Mouse (Mus musculus) forebrain, embryonic 16.5 days (tissue): Measurements from ENCODE around the gene Ikzf1. TPM values are rescaled to one million over a fixed set of nuclear protein-coding genes. Genes with fewer than 3 reads are reported as not detected.

ENCODE experiments used
- ATAC-seq: fragments of 200-750 bp; cut with Nextera tagmentation; 2 replicates; pipeline ENCODE4 v1.8.0; 2017; ENCODE audit warnings: mild to moderate bottlenecking, moderate library complexity
- H3K27ac ChIP-seq: fragments of 300-500 bp; sonication (generic); 2 replicates; pipeline ENCODE4 v1.5.1; 2014; ENCODE audit warnings: low read length, control low read depth
- H3K27me3 ChIP-seq: fragments of 300-500 bp; sonication (generic); replicated peaks from 2 replicates; pipeline ENCODE4 v1.6.1; 2014; ENCODE audit warnings: low read length; ENCODE audit not compliant: control insufficient read depth, insufficient read depth
- H3K36me3 ChIP-seq: fragments of 300-500 bp; sonication (generic); 2 replicates; pipeline ENCODE4 v1.6.1; 2014; ENCODE audit not compliant: control insufficient read depth, insufficient read depth
- H3K4me1 ChIP-seq: fragments of 300-500 bp; sonication (generic); replicated peaks from 2 replicates; pipeline ENCODE4 v1.6.1; 2014; ENCODE audit warnings: low read length; ENCODE audit not compliant: control insufficient read depth, insufficient read depth
- H3K4me2 ChIP-seq: fragments of 300-500 bp; sonication (generic); 2 replicates; pipeline ENCODE4 v1.6.1; 2014; ENCODE audit warnings: mild to moderate bottlenecking, low read length, control low read depth
- H3K4me3 ChIP-seq: fragments of 300-500 bp; sonication (generic); replicated peaks from 2 replicates; pipeline ENCODE4 v1.5.1; 2014; ENCODE audit warnings: mild to moderate bottlenecking, low read length, control low read depth
- H3K9ac ChIP-seq: fragments of 300-500 bp; sonication (generic); replicated peaks from 2 replicates; pipeline ENCODE4 v1.6.1; 2014; ENCODE audit warnings: low read depth, low read length, control low read depth
- H3K9me3 ChIP-seq: fragments of 300-500 bp; sonication (generic); 2 replicates; pipeline ENCODE4 v1.6.1; 2016; ENCODE audit warnings: low read length; ENCODE audit not compliant: control insufficient read depth
- WGBS: fragments of 180-500 bp; shearing (Covaris S2); extraction: QIAGEN DNeasy Blood & Tissue Kit; methylation state at CpG from one replicate; pipeline ENCODE4 v1.1.7; 2014; 5-methylcytosine and 5-hydroxymethylcytosine counted together
- polyA plus RNA-seq: library from polyadenylated mRNA; unstranded; fragments of >200 nt; fragmentation: Nextera tagmentation; extraction: Ambion mirVana; gene quantifications from 2 replicates; pipeline ENCODE4 v1.2.1, GENCODE M21; 2015

Gene Ikzf1
- polyA plus RNA-seq, 1 experiment from 2014 or later: 2.6 TPM

GRCm38 (mm10) chr11:11804421-11804820 is 119.6 kb downstream of the Ikzf1 start:
- ATAC-seq: no peak
- H3K4me2 ChIP-seq: no peak overlapping the region
- no peak overlapping the region for H3K27ac ChIP-seq
- H3K9me3 ChIP-seq: no peaks in the 10 kb centered on the region
- H3K4me3 ChIP-seq: no peak overlapping the region
- WGBS: 81% methylated on average over 5 of the region's 5 CpGs
- H3K36me3 ChIP-seq: peaks cover 12% of the 10 kb centered on the region; the same call in 1 of the 2 replicates
- H3K27me3 ChIP-seq: no peaks in the 10 kb centered on the region
- H3K9ac ChIP-seq: no peak overlapping the region
- H3K4me1 ChIP-seq: peaks cover 5% of the 10 kb centered on the region

GRCm38 (mm10) chr11:11805951-11806350 is 121.1 kb downstream of the Ikzf1 start:
- no peaks in the 10 kb centered on the region for H3K9me3 ChIP-seq
- H3K36me3 ChIP-seq: peaks cover 12% of the 10 kb centered on the region; the same call in 1 of the 2 replicates
- WGBS: 89% methylated on average over 4 of the region's 4 CpGs
- no peak overlapping the region for H3K9ac ChIP-seq
- peaks cover 10% of the 10 kb centered on the region for H3K4me1 ChIP-seq
- no peak overlapping the region for H3K27ac ChIP-seq
- no peaks in the 10 kb centered on the region for H3K27me3 ChIP-seq
- H3K4me2 ChIP-seq: no peak overlapping the region
- no peak overlapping the region for H3K4me3 ChIP-seq
- no peak for ATAC-seq

DNA sequence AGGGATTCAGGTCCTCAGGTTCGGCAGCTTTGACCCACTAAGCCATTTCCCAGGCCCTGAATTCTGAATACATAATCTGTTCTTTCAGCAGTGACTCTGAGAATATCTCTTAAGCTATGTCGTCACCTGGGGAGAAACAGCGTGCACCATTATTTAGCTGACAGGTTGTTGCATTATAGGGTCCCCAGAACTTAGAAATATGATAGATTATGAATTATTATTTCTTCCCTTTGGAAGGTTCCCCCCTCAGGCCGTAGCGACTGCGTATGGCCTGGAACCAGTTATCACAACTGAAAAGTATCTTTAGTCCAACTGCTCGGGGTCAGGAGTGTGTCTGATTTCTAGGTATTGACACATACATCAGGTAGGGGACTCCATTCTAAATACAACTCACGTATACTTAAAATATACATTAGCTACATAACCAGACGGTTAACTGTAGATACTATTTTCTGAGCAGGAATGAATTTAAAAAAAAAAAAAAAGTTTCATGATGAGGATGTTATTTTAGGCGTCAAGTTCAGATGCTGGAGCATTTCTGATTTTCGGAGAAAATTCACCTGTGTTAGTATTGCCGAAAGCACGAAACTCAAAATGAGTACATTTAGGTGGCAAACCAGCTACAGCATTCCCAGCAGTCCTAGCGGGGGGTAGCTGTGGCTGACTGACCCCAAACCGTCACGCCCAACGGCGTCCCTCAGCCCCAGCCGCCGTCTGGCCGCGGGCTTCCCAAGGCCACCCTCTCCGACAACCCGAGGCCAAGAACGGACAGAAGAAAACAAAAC is 123.4 kb downstream of the Ikzf1 start:
- H3K9ac ChIP-seq: peak overlapping the region; percentile 94
- H3K36me3 ChIP-seq: no peaks in the 10 kb centered on the region; the same call in 1 of the 2 replicates
- H3K4me1 ChIP-seq: peaks cover 12% of the 10 kb centered on the region
- 7% methylated on average over 25 of the region's 25 CpGs for WGBS
- H3K4me3 ChIP-seq: peak overlapping the region; percentile 56
- no peaks in the 10 kb centered on the region for H3K9me3 ChIP-seq
- peak overlapping the region; percentile 56 for H3K4me2 ChIP-seq
- no peak overlapping the region; the same call in 1 of the 2 replicates for H3K27ac ChIP-seq
- no peaks in the 10 kb centered on the region for H3K27me3 ChIP-seq
- ATAC-seq: no peak; the same call in 1 of the 2 replicates

- under 1% methylated on average over 53 of the region's 53 CpGs for WGBS
- Histone ChIP-seq H3K9me3 (no peaks in the 10 kb centered on the region), H3K4me1 (peaks cover 12% of the 10 kb centered on the region), H3K27ac (peak within 1 kb of the TSS; percentile 97), H3K27me3 (no peaks in the 10 kb centered on the region), H3K4me3 (peak within 1 kb of the TSS; percentile 56), H3K4me2 (peak within 1 kb of the TSS; percentile 56), H3K9ac (peak within 1 kb of the TSS; percentile 94), H3K36me3 (no peaks in the 10 kb centered on the region)
- ATAC-seq: peak; percentile 94
These were observed 124.1 kb downstream of the Ikzf1 start, which contains the start of gene Fignl1 for GRCm38 (mm10) chr11:11808820-11809403. Fignl1 (minus strand) TSS chr11:11808962.

DNA sequence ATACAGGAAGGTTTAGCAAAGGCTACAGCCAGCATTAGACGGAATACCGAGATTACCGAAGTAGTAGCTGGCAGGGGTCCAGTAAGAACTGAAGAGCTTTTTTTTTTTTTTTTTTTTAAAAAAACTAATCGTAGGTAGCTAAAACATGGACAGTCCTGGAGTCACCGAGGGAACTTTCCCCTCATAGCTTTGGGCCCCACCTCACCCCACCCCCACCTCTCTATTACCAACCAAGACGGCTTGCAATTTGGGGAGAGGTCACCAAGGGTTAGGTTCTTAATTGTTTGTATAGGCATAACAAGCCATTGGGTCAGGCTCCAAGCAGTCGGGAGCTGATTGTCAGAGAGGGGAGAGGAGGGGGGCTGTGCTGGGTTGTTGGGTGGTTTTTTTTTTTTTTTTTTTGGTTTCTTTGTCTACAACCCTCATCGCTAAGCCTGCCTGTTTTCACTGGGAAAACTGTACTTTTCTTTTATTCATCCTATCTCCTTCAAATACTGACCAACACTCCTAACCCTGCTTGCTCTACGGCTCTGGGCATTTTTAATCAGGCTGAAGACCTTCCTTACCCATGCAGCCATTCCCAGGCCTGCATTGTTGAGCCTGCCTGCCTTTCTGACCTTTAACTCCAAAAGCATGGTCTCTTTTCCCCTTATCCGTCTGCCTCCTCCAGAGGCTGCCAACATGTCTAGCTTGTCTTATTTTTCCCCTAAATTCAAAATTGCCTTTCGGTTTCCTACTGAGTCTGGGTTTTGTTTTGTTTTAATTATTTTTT is 124.8 kb downstream of the Ikzf1 start:
- peak; percentile 21 for ATAC-seq
- Histone ChIP-seq H3K36me3 (no peaks in the 10 kb centered on the region), H3K27me3 (no peaks in the 10 kb centered on the region), H3K27ac (peak overlapping the region; percentile 97), H3K4me3 (peak overlapping the region; percentile 56), H3K9me3 (no peaks in the 10 kb centered on the region), H3K4me1 (peaks cover 12% of the 10 kb centered on the region), H3K9ac (peak overlapping the region; percentile 94), H3K4me2 (peak overlapping the region; percentile 56)
- WGBS: 4% methylated on average over 11 of the region's 11 CpGs

DNA sequence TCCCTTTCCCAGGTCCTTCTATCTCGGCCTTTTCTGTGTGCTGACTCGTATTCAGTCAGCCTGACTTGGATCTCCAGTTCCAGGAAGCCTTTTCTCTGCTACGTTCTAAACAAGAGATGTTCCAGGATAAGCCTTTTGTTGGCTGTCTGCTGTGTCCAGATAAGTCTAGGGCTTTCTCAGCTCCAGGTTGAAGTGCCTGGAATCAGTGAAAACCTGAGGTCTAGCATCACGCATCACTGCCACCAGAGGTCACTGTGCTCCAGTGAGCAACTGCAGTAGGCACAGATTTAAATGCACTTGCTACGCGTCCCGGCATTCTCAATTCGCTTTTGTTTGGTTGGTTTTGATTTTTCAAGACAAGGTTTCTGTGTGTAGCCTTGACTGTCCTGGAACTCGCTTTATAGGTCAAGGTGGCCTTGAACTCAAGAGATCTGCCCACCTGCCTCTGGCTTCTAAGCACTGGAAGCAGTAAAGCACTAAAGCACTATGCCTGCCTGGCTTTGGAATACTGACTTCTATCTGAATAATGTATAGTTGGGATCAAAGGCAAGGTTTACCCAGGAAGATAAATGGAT is 127.2 kb downstream of the Ikzf1 start:
- H3K4me3 ChIP-seq: no peak overlapping the region
- 0 out of 2 replicates have a peak, but pooled peaks have one; percentile 24 for ATAC-seq
- peaks cover 12% of the 10 kb centered on the region for H3K4me1 ChIP-seq
- WGBS: 20% methylated on average over 9 of the region's 9 CpGs
- H3K9ac ChIP-seq: peak overlapping the region; percentile 44
- peak overlapping the region; percentile 44 for H3K4me2 ChIP-seq
- no peaks in the 10 kb centered on the region for H3K9me3 ChIP-seq
- H3K27me3 ChIP-seq: no peaks in the 10 kb centered on the region
- no peak overlapping the region for H3K27ac ChIP-seq
- no peaks in the 10 kb centered on the region for H3K36me3 ChIP-seq

- Histone ChIP-seq H3K27me3 (no peaks in the 10 kb centered on the region), H3K4me3 (no peak overlapping the region), H3K4me2 (no peak overlapping the region), H3K9me3 (no peaks in the 10 kb centered on the region), H3K4me1 (0 out of 2 replicates have a peak, but pooled peaks cover 2% of the 10 kb centered on the region), H3K36me3 (no peaks in the 10 kb centered on the region), H3K9ac (no peak overlapping the region), H3K27ac (no peak overlapping the region)
- ATAC-seq: no peak
- WGBS: 63% methylated on average over 3 of the region's 3 CpGs
These were observed 130.9 kb downstream of the Ikzf1 start for GRCm38 (mm10) chr11:11815737-11816136.

- WGBS: 90% methylated on average over 6 of the region's 6 CpGs
- no peak for ATAC-seq
- H3K27me3 ChIP-seq: no peaks in the 10 kb centered on the region
- H3K36me3 ChIP-seq: no peaks in the 10 kb centered on the region
- no peak overlapping the region for H3K4me2 ChIP-seq
- no peak overlapping the region for H3K27ac ChIP-seq
- H3K9ac ChIP-seq: no peak overlapping the region
- no peak overlapping the region for H3K4me3 ChIP-seq
- peaks cover 16% of the 10 kb centered on the region for H3K4me1 ChIP-seq
- H3K9me3 ChIP-seq: no peaks in the 10 kb centered on the region
These were observed 134.0 kb downstream of the Ikzf1 start for GRCm38 (mm10) chr11:11818797-11819196.

DNA sequence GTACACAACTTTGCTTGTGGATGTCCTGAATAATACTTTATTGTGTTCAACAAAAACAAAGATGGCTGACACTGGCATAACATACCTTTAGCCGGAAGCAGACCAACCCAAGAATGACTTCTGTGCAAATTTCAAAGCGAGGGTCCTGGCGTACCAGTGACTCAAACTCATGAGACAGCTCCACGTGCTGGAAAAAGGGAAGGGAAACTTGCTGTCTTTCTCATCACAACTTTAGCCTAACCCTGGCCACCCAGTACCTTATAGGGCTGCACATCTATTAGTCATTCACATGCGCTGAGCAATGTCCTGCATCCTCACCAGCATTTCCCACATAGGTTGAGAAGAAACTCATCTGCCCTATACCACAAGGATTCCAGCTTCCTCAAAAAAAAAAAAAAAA is 134.4 kb downstream of the Ikzf1 start:
- no peak for ATAC-seq
- Histone ChIP-seq H3K36me3 (no peaks in the 10 kb centered on the region), H3K27me3 (no peaks in the 10 kb centered on the region), H3K27ac (no peak overlapping the region), H3K4me3 (no peak overlapping the region), H3K4me2 (no peak overlapping the region), H3K9me3 (no peaks in the 10 kb centered on the region), H3K9ac (no peak overlapping the region), H3K4me1 (peaks cover 16% of the 10 kb centered on the region)
- WGBS: 94% methylated on average over 5 of the region's 5 CpGs
